ENCODE assay signal across 33 mouse cellular contexts in genomic region chr6:51486076-51486710, GRCm38 (mm10). TPM values are rescaled to one million over a fixed set of nuclear protein-coding genes. Genes with fewer than 3 reads are reported as not detected.
A peak's percentile ranks its signal among the peaks of the same experiment; 100 is the strongest.
DNase-seq lines count a peak whose midpoint lies in the region; ATAC-seq and TF ChIP-seq lines count a peak whose summit lies in the region.
"Had no signal": no experiment of that assay in that cellular context is flagged by ENCODE, and none has a peak within 500 bp of the region (broad histone marks: within the 10 kb centered on the region; RNA-seq: fewer than 3 reads in every experiment).

No protein-coding gene starts in this region.

- H3K9ac ChIP-seq in liver, embryonic 11.5 days (ENCODE audit: low read depth, low read length): no peak overlapping the region
- peak overlapping the region; percentile 52 for H3K9ac ChIP-seq in MEL (ENCODE audit: control insufficient read depth, low read depth, low read length, poor library complexity, severe bottlenecking)
- H3K9ac ChIP-seq: embryonic facial prominence, embryonic 15.5 days; forebrain, embryonic 13.5 days; hindbrain, embryonic 13.5 days; limb, embryonic 12.5 days; liver, embryonic 14.5 days; lung, embryonic 14.5 days; midbrain, embryonic 12.5 days; neural tube, embryonic 13.5 days had no signal

- DNase-seq in heart, embryonic 10.5 days (ENCODE audit: low spot score): peak; percentile 63
- no peak for DNase-seq in heart, postnatal 10 days
- peak; percentile 20 for DNase-seq in liver, embryonic 11.5 days (ENCODE audit: low spot score)
- no peak for DNase-seq in liver
- peak; percentile 60 for DNase-seq in MEL (ENCODE audit: low read depth, low spot score)
- no peak for DNase-seq in left cerebral cortex, adult 2 months (ENCODE audit: extremely low spot score in 1 of 2, low spot score in 2 of 2)
- DNase-seq: adrenal gland, postnatal 10 days; cerebellum, adult 8-10 months; cerebellum, postnatal 25 days; gastrocnemius, postnatal 25 days; heart, adult 2 months; heart, postnatal 14 days; kidney, adult 9 months; kidney, postnatal 10 days; layer of hippocampus, adult 9-11 months; lung, embryonic 14.5 days; lung, postnatal 14 days; right cerebral cortex, postnatal 4 days; thymus, adult 18-20 months; thymus, postnatal 36 days had no signal

- 0 out of 2 replicates have a peak overlapping the region, but pooled peaks have one; percentile 12 for H3K4me2 ChIP-seq in liver, embryonic 11.5 days
- H3K4me2 ChIP-seq: embryonic facial prominence, embryonic 15.5 days; forebrain, embryonic 13.5 days; hindbrain, embryonic 13.5 days; limb, embryonic 12.5 days; lung, embryonic 14.5 days; midbrain, embryonic 12.5 days; neural tube, embryonic 13.5 days had no signal

- no peak for TF ChIP-seq POLR2A in MEL (IDR thresholded peaks at IDR 0.05; ENCODE audit: control insufficient read depth in 1 of 2, insufficient read depth in 1 of 2, low read depth in 1 of 2, low read length in 2 of 2, poor library complexity in 1 of 2)

- no peak for TF ChIP-seq CTCF in MEL (IDR thresholded peaks at IDR 0.05 in 2 of 3, conservative IDR thresholded peaks at IDR 0.05 in 1 of 3; ENCODE audit: control insufficient read depth in 1 of 3, insufficient read depth in 1 of 3, low read depth in 2 of 3, low read length in 3 of 3, poor library complexity in 1 of 3, severe bottlenecking in 1 of 3)
- no peak for TF ChIP-seq CTCF in left cerebral cortex, adult 2 months (IDR thresholded peaks at IDR 0.05)

- TF ChIP-seq EP300 in MEL (IDR thresholded peaks at IDR 0.05; ENCODE audit: low read depth in 1 of 2, low read length in 2 of 2): peak; percentile 93 to 98

- no peaks in the 10 kb centered on the region for H3K27me3 ChIP-seq in heart, embryonic 10.5 days (ENCODE audit: insufficient read depth, poor library complexity, severe bottlenecking)
- no peaks in the 10 kb centered on the region for H3K27me3 ChIP-seq in liver, embryonic 11.5 days (replicated peaks; ENCODE audit: control insufficient read depth, insufficient read depth, low read length)
- no peaks in the 10 kb centered on the region for H3K27me3 ChIP-seq in MEL (ENCODE audit: control insufficient read depth in 1 of 2, insufficient read depth in 2 of 2, low read length in 2 of 2)
- H3K27me3 ChIP-seq: embryonic facial prominence, embryonic 15.5 days; forebrain, embryonic 13.5 days; hindbrain, embryonic 13.5 days; limb, embryonic 12.5 days; midbrain, embryonic 12.5 days; neural tube, embryonic 13.5 days had no signal

- no peaks in the 10 kb centered on the region for H3K79me2 ChIP-seq in MEL (ENCODE audit: control insufficient read depth, insufficient read depth, low read length, poor library complexity)

- H3K4me1 ChIP-seq in heart, embryonic 10.5 days: peaks cover 22% of the 10 kb centered on the region
- peaks cover 10% of the 10 kb centered on the region; the same call in 1 of the 2 replicates for H3K4me1 ChIP-seq in liver, embryonic 11.5 days (replicated peaks; ENCODE audit: control insufficient read depth, insufficient read depth, low read length)
- peaks cover 12 to 15% of the 10 kb centered on the region in 2 experiments for H3K4me1 ChIP-seq in MEL (ENCODE audit: control insufficient read depth in 1 of 2, insufficient read depth in 2 of 2, low read length in 2 of 2)
- H3K4me1 ChIP-seq: forebrain, embryonic 13.5 days; hindbrain, embryonic 13.5 days; midbrain, embryonic 12.5 days; neural tube, embryonic 13.5 days had no signal

- WGBS in heart, embryonic 10.5 days: 30% methylated on average over 7 of the region's 7 CpGs
- WGBS in liver, embryonic 11.5 days: 23% methylated on average over 7 of the region's 7 CpGs

- peaks cover 24% of the 10 kb centered on the region for H3K36me3 ChIP-seq in heart, embryonic 10.5 days
- peaks cover 13% of the 10 kb centered on the region for H3K36me3 ChIP-seq in liver, embryonic 11.5 days (ENCODE audit: control insufficient read depth, insufficient read depth, low read length)
- peaks cover 12 to 28% of the 10 kb centered on the region in 2 experiments for H3K36me3 ChIP-seq in MEL (ENCODE audit: control insufficient read depth in 1 of 2, insufficient read depth in 2 of 2, low read length in 2 of 2)

- no peak overlapping the region for H3K4me3 ChIP-seq in heart, embryonic 10.5 days
- no peak overlapping the region for H3K4me3 ChIP-seq in liver, embryonic 11.5 days (ENCODE audit: low read depth, low read length)
- H3K4me3 ChIP-seq in MEL (ENCODE audit: control insufficient read depth in 1 of 2, insufficient read depth in 1 of 2, low read depth in 2 of 2, low read length in 2 of 2): no peak overlapping the region
- H3K4me3 ChIP-seq in left cerebral cortex, adult 2 months: no peak overlapping the region
- H3K4me3 ChIP-seq: embryonic facial prominence, embryonic 10.5 days; embryonic facial prominence, embryonic 15.5 days; forebrain, embryonic 13.5 days; heart, adult 2 months; hindbrain, embryonic 13.5 days; limb, embryonic 12.5 days; midbrain, embryonic 12.5 days; neural tube, embryonic 13.5 days had no signal

- TF ChIP-seq RAD21 in MEL (IDR thresholded peaks at IDR 0.05; ENCODE audit: low read depth, low read length): no peak

- 0 out of 2 replicates have a peak, but pooled peaks cover 2% of the 10 kb centered on the region for H3K9me3 ChIP-seq in heart, embryonic 10.5 days
- H3K9me3 ChIP-seq in liver, embryonic 11.5 days (ENCODE audit: control insufficient read depth, low read length): no peaks in the 10 kb centered on the region
- no peaks in the 10 kb centered on the region for H3K9me3 ChIP-seq in MEL (replicated peaks; ENCODE audit: insufficient read depth, low read length)
- H3K9me3 ChIP-seq: embryonic facial prominence, embryonic 15.5 days; hindbrain, embryonic 13.5 days; midbrain, embryonic 12.5 days; neural tube, embryonic 13.5 days had no signal

- intact Hi-C loops in heart, postnatal 10 days (cut with DNase I): no loop called here
- intact Hi-C loops in left cerebral cortex, adult 2 months (cut with DNase I): no loop called here

- no peak for ATAC-seq in liver, embryonic 11.5 days (replicated peaks; ENCODE audit: low FRiP score)
- 0 out of 2 replicates have a peak, but pooled peaks have one; percentile 14 for ATAC-seq in megakaryocyte progenitor cell, adult 5-6 weeks (replicated peaks; ENCODE audit: poor library complexity)
- ATAC-seq: CD4-positive, CD25-positive, alpha-beta regulatory T cell, adult 4 months; forebrain, embryonic 13.5 days; intestine, postnatal 0 days had no signal

- no peak overlapping the region for H3K27ac ChIP-seq in heart, embryonic 10.5 days
- no peak overlapping the region for H3K27ac ChIP-seq in liver, embryonic 11.5 days (ENCODE audit: low read depth, low read length)
- H3K27ac ChIP-seq in MEL (ENCODE audit: control insufficient read depth, low read depth, low read length): peak overlapping the region; percentile 95
- no peak overlapping the region for H3K27ac ChIP-seq in left cerebral cortex, adult 2 months
- H3K27ac ChIP-seq: embryonic facial prominence, embryonic 10.5 days; embryonic facial prominence, embryonic 15.5 days; forebrain, embryonic 13.5 days; heart, adult 2 months; hindbrain, embryonic 13.5 days; liver, embryonic 14.5 days; midbrain, embryonic 12.5 days; neural tube, embryonic 13.5 days; stomach, postnatal 0 days had no signal

RNA-seq across cellular contexts. Expression of gene Cbx3, which starts 16.0 kb away (rescaled TPM):
- 382 and 501 TPM in 2 replicates for polyA plus RNA-seq in heart, embryonic 10.5 days (2016; fragmentation: Nextera tagmentation; extraction: Ambion mirVana)
- total RNA-seq in heart, postnatal 10 days (2021): 100 to 1,000 TPM; 113 to 126 TPM
- 468 and 477 TPM in 2 replicates for polyA plus RNA-seq in liver, embryonic 11.5 days (2014; fragmentation: Nextera tagmentation; extraction: Ambion mirVana)
- total RNA-seq in MEL (2012; rRNA removed): 250 and 253 TPM in 2 replicates
- 100 to 1,000 TPM in 1 of 2 experiments, not detected in 1; 177 TPM for polyA plus RNA-seq in MEL (2012; ENCODE audit: insufficient read depth in 1 of 2, insufficient read length in 2 of 2, low read depth in 1 of 2, low replicate concordance in 2 of 2, missing spikeins in 1 of 2)
- total RNA-seq in megakaryocyte progenitor cell, adult 5-6 weeks (2015): 277 and 292 TPM in 2 replicates
- 426 and 503 TPM in 2 replicates for total RNA-seq in megakaryocyte progenitor cell, adult 5-6 weeks (2017)
- total RNA-seq in left cerebral cortex, adult 2 months (2021): 100 to 1,000 TPM; 121 to 128 TPM

RNA-seq across cellular contexts. Expression of gene Hnrnpa2b1, which starts 16.5 kb away (rescaled TPM):
- polyA plus RNA-seq in heart, embryonic 10.5 days (2016; fragmentation: Nextera tagmentation; extraction: Ambion mirVana): 1,335 and 1,445 TPM in 2 replicates
- 100 to 1,000 TPM; 510 to 554 TPM for total RNA-seq in heart, postnatal 10 days (2021)
- 1,403 and 1,404 TPM in 2 replicates for polyA plus RNA-seq in liver, embryonic 11.5 days (2014; fragmentation: Nextera tagmentation; extraction: Ambion mirVana)
- 635 and 657 TPM in 2 replicates for total RNA-seq in MEL (2012; rRNA removed)
- 1,000 to 10,000 TPM; 1,226 to 1,710 TPM for polyA plus RNA-seq in MEL (2012; ENCODE audit: insufficient read depth in 1 of 2, insufficient read length in 2 of 2, low read depth in 1 of 2, low replicate concordance in 2 of 2, missing spikeins in 1 of 2)
- total RNA-seq in megakaryocyte progenitor cell, adult 5-6 weeks (2015): 1,568 and 1,722 TPM in 2 replicates
- 1,303 and 1,754 TPM in 2 replicates for total RNA-seq in megakaryocyte progenitor cell, adult 5-6 weeks (2017)
- total RNA-seq in left cerebral cortex, adult 2 months (2021): 100 to 1,000 TPM; 483 to 488 TPM

RNA-seq across cellular contexts. Expression of gene Snx10, which starts 37.5 kb away (rescaled TPM):
- polyA plus RNA-seq in heart, embryonic 10.5 days (2016; fragmentation: Nextera tagmentation; extraction: Ambion mirVana): 24.5 and 24.8 TPM in 2 replicates
- total RNA-seq in heart, postnatal 10 days (2021): 10 to 100 TPM; 10.8 to 14.7 TPM
- polyA plus RNA-seq in liver, embryonic 11.5 days (2014; fragmentation: Nextera tagmentation; extraction: Ambion mirVana): 8.5 and 11.1 TPM in 2 replicates
- 3.9 and 6.6 TPM in 2 replicates for total RNA-seq in MEL (2012; rRNA removed)
- 1 to 10 TPM in 1 of 2 experiments, not detected in 1; 7.0 TPM for polyA plus RNA-seq in MEL (2012; ENCODE audit: insufficient read depth in 1 of 2, insufficient read length in 2 of 2, low read depth in 1 of 2, low replicate concordance in 2 of 2, missing spikeins in 1 of 2)
- total RNA-seq in megakaryocyte progenitor cell, adult 5-6 weeks (2015): 66.9 and 67.8 TPM in 2 replicates
- total RNA-seq in megakaryocyte progenitor cell, adult 5-6 weeks (2017): 54.1 and 55.1 TPM in 2 replicates
- total RNA-seq in left cerebral cortex, adult 2 months (2021): 100 to 1,000 TPM in 1 of 2 experiments, 10 to 100 TPM in 1; 94.9 to 102 TPM

RNA-seq across cellular contexts. Expression of gene Nfe2l3, which starts 53.7 kb away (rescaled TPM):
- 2.0 and 2.9 TPM in 2 replicates for polyA plus RNA-seq in heart, embryonic 10.5 days (2016; fragmentation: Nextera tagmentation; extraction: Ambion mirVana)
- total RNA-seq in heart, postnatal 10 days (2021): 1 to 10 TPM in 1 of 2 experiments, under 1 TPM in 1; 0.36 to 1.4 TPM
- 0.36 and 0.99 TPM in 2 replicates for polyA plus RNA-seq in liver, embryonic 11.5 days (2014; fragmentation: Nextera tagmentation; extraction: Ambion mirVana)
- 0.07 and 0.15 TPM in 2 replicates for total RNA-seq in MEL (2012; rRNA removed)
- under 1 TPM in 1 of 2 experiments, not detected in 1; 0.21 TPM for polyA plus RNA-seq in MEL (2012; ENCODE audit: insufficient read depth in 1 of 2, insufficient read length in 2 of 2, low read depth in 1 of 2, low replicate concordance in 2 of 2, missing spikeins in 1 of 2)
- total RNA-seq in megakaryocyte progenitor cell, adult 5-6 weeks (2015): not detected in 2 replicates
- total RNA-seq in megakaryocyte progenitor cell, adult 5-6 weeks (2017): 0.30 TPM in 1 of 2 replicates, not detected in the other
- total RNA-seq in left cerebral cortex, adult 2 months (2021): 1 to 10 TPM; 1.5 to 1.7 TPM
- total RNA-seq: gastrocnemius, adult 18-20 months; gastrocnemius, postnatal 25 days had no signal

Comparison
In these comparisons a context has a peak if more than half of its experiments do, and no peak if none do; other contexts are left out.
1. DNase-seq: peak in heart, embryonic 10.5 days (single experiment), liver, embryonic 11.5 days (single experiment) and MEL (single experiment); none in heart, postnatal 10 days (0 of 2), liver (single experiment) and left cerebral cortex, adult 2 months (0 of 2).